Mouse (Mus musculus) CD4-positive, CD25-positive, alpha-beta regulatory T cell, adult 2 months (primary cell): Measurements from ENCODE around the gene Kif22.
A peak's percentile ranks its signal among the peaks of the same experiment; 100 is the strongest.

Source experiments
- DNase-seq: peaks from one replicate; pipeline ENCODE4 v3.0.0-alpha.2; 2012; ENCODE audit warnings: low read depth, low spot score

Kif22 gene

DNA sequence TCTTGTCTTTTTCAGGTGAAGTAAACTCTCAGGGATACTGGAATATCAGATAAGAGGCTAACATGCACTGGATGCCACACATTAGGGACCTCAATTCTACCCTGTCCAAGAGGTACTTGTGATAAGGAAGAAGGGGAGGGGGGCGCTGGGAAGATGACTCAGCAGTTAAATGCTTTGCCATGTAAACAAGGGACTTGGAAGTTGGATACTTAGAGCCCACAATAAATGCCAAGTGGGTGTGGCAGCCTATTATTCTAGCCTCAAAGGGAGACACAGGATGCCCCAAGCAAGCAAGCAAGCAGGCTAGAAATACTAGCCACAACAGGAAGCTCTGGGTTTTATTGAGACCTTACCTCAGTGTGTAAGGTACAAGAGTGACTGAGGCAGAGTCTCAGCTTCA, 11.0 kb downstream of the Kif22 start:
- peak; percentile 55 for DNase-seq

GRCm38 (mm10) chr7:127030172-127030571, 12.1 kb downstream of the Kif22 start:
- no peak for DNase-seq

GRCm38 (mm10) chr7:127027885-127028284, 14.4 kb downstream of the Kif22 start:
- no peak for DNase-seq

DNA sequence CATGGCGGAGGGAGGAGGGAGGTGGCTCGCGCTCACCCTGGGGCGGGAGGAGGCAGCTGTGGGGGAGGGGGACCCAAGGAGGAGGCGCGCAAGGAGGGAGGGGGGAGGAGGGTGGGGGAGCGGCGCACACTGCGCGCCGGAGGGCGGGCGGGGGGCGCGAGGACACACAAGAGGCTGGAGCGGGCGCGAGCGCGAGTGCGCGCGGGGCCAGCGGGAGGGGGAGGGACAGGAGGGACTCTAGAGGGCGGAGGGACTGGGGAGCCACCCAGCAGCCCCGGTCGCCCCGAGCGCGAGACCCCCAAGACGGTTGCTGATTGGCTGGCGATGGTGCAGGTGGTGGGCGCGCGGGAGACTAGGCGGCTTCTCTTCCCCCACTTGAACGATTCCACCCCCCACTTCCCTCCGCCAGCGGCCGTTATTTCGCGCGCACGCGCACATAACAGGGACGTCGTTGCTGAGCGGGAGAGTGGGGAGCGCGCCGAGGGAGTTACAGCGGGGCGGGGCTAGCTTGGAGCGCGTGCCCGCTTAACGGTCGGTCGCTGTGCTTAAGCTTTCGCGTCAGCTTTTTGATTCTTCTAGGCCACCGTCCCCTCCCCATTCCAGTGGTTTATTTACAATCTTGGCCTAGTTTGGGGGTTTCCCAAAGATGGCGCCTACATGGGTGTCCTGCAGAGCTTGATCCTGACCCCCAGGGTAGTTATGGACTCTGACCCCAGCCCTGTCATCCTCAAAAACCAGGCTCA, 15.1 kb downstream of the Kif22 start, which contains the start of gene Maz:
Maz (minus strand) TSS at position 54 of the 743 bp plus-strand sequence.
- peak; percentile 100 for DNase-seq

DNA sequence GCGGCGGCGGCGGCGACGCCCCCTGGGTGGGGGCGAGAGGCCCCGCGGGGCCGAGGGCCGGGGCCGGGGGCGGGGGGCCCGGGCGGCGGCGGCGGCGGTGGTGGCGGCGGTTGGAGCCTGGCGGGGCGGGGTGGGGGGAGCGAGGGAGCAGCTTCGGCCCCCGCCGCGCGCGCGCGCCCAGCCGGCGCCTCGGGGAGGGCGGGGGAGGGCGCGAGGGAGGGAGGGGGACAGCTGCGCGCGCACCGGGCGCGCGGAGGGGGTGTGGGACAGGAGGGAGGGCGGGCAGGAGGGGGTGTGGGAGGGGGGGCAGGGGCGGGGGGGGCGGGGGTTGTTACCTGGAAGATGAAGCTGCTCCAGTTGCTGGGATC, 15.7 kb downstream of the Kif22 start:
- no peak for DNase-seq

DNA sequence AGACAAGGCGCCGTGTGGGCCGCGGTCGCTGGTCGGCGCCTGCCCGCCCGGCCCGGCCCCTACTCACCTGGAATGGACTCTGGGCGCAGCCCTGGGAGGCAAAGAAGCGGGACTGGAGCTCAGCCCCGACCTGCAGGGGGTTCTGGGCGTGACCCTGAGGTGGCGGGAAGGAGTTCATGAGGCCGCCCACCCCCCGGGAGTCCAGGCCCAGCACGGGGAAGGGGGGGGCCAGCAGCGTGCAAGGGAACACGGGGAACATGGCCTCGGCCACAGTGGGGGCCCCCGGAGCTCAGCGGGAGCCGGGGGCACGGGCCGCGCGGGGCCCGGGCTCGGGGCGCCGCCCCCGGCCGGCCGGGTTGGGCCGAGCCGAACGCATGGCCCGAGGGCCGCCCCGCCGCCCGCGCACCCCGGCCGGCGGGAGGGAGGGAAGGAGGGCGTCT, 16.1 kb downstream of the Kif22 start:
- DNase-seq: peak; percentile 80

DNA sequence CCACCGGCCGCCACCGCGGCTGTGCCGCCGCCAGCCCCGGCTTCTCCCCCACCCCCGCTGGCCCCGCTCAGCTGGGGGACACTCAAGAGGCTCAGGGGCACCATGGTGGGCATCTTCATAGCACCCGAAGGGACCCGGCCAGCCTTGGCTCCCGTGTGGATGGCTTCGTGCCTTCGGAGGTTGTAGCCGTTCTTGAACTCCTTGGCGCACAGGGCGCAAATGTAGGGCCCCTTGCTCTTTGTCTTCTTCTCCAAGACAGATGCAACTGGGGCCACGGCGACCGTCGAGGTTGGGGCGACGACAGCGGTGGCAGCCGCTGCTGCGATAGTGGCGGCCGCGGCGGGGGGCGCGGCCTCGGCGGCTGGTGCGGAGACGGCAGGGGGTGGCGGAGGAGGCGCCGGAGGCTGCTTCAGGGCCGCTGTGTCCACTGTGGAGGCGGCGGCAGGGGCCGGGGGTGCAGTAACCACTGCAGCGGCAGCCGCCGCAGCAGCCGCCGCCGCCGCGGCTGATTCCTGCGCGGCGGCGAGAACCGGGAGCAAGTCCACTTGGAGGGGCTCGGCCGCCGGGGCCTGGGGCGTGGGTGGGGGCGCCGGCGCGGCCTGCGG, 16.6 kb downstream of the Kif22 start:
- DNase-seq: peak; percentile 73

- DNase-seq: peak; percentile 90
Measured at GRCm38 (mm10) chr7:127024755-127025555, 17.3 kb downstream of the Kif22 start.

DNA sequence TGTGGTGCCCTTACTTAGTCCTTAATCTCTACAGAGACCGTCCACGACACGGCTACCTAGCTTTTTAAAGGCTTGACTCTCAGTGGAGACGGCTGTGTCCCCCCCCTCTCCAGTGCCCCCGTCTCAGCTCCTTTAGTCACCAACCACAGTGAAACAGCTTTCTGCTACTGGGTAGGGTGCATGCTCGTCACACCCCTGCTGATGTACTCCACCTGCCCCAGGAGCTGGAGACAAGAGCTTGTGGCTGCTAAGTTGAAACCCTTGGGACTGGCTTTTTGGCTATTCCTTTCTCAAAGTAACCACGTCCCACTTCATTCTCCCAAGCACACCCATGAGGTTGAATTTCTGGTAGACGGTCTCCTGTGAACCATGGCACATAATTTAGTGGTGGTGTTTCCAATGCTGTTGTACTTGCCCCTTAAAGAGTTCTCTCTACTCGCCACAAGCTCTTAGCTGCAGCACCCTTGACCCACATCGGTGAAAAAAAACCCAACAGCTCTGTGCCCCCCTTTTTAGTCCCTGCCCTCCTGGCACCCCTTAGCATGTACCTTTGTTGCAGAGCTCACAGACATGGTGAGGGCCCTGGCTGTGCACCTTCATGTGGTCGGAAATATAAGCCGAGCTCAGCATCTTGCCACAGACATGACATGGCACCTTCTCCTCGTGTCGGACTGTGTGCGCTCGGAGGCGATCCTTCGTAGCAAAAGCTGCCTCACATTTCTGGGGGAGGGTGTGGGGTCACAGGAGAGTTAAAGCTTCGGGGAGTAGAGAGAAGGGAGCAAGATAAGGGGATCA, 18.2 kb downstream of the Kif22 start:
- peak; percentile 70 for DNase-seq

DNA sequence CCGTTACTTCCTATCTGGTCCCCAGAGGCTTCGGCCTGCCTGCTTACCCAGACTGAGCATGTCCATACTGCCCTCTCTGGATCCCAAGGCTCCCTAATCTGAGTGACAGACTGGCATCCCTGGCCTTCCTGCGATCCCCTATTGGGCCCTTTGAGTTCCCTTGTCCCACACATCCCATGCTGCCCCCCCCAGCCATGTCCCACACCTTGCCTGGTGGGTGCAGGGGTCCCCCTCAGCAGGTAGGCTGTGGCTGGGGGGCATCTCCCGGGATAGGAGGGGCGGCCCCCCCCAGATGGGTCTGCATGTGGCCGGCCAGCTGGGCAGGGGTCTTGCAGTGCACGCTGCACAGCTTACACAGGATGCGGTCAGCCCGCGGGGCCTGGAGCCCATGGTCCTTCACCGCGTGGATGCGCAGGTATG, 19.0 kb downstream of the Kif22 start:
- no peak for DNase-seq

- no peak for DNase-seq
Measured at GRCm38 (mm10) chr7:127022528-127023271, 19.6 kb downstream of the Kif22 start.

GRCm38 (mm10) chr7:127021563-127022527, 20.4 kb downstream of the Kif22 start:
- peak; percentile 19 for DNase-seq

GRCm38 (mm10) chr7:127020901-127021562, 21.2 kb downstream of the Kif22 start, which contains the start of the genes Gm42742 and Prrt2:
Gm42742 (minus strand) TSS chr7:127021097.
Prrt2 (minus strand) TSS chr7:127021211.
- peak; percentile 77 for DNase-seq

- DNase-seq: no peak
Measured at GRCm38 (mm10) chr7:127020491-127020890, 21.8 kb downstream of the Kif22 start.

- DNase-seq: no peak
Measured at GRCm38 (mm10) chr7:127020031-127020430, 22.2 kb downstream of the Kif22 start.

DNA sequence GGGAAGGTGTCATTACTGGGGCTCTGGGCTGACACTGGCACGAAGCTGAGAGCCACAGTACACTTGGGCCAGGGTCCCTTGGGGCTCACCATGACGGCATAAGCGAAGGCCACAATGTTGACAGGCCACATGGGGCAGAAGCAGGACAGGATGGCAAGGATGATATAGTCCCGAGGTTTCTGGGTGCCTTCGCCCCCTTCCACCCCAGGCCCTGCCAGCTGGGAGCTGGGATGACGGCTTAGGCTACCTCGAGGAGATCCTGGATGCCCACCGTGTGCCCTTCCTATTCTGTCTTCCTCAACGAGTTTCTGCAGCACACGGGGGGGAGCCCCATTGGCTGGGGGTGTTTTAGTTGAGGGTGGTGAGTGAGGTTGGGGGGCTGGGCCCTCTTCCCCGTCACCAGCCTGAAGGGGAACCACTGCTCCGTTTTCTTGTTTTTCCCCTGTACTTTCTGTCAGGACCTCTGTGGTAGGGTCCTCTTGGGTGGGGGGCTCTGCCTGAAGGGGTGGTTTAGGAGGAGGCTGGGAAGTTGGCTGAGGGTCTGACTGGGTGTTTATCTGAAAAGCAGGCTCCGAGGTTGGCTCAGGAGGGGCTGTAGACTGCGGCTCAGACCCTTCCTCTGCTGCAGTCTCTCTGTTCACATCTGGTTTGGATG, 22.8 kb downstream of the Kif22 start:
- DNase-seq: no peak

- no peak for DNase-seq
Measured at GRCm38 (mm10) chr7:127018416-127019305, 23.6 kb downstream of the Kif22 start.
